Mouse (Mus musculus) T-helper 2 cell (primary cell): Measurements from ENCODE around the gene Mast2.

Experiments used
- in situ Hi-C: fragments of 300-600 bp; cut with MboI, MseI; formaldehyde crosslinking; loops from one replicate; pipeline ENCODE4 v1.15.1; 2025; ENCODE audit warnings: high pct_unique_total_duplicates

Gene Mast2

GRCm38 (mm10) chr4:116464126-116464981 is at the start of gene Mast2:
Mast2 (minus strand) TSS chr4:116464183.
- in situ Hi-C loops, result no loop called here

DNA sequence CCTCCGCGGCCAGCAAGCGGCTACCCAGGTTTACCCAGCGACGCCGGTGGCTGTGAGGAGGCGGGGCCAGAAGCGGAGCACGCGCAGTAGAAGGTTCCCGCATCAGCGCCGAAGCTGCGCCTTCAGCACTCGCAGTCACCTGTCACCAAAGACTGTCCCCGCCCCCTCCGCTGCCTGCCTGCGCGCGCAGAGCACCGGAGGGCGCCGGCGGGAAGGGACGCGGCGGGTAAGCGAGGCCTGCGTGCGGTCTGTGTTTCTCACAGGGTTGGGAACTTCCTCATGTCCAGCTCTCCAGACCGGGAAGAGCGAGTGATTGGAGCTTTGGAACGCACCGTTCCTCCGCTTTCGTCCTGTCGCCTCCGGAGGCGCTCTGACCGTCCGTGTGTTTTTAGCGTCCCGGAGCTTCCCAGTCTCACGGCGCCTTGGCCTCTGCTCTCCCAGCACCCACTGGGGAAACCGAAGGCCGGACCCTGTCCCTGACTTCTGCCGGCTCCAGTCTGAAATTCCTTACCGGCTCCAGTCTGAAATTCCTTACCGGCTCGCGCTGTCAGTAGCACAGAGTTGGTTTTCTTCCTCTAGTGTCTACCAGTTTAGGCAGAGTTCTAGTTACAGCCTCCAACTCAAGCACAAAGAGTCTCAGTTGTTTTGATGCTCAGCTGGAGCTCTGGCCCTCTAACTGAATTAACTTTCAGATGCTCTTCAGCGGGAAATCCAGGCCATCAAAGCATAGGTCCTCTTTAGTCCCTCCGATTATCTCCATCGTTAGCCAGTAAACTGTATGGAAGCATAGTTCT is 43.6 kb upstream of the Mast2 start, which contains the start of gene Ipp:
Gene Ipp (plus strand): TSS at position 125 of the 794 bp plus-strand sequence.
- in situ Hi-C loops, result no loop called here

- in situ Hi-C loops, result no loop called here
Measured at GRCm38 (mm10) chr4:116506886-116507424, 43.0 kb upstream of the Mast2 start.

DNA sequence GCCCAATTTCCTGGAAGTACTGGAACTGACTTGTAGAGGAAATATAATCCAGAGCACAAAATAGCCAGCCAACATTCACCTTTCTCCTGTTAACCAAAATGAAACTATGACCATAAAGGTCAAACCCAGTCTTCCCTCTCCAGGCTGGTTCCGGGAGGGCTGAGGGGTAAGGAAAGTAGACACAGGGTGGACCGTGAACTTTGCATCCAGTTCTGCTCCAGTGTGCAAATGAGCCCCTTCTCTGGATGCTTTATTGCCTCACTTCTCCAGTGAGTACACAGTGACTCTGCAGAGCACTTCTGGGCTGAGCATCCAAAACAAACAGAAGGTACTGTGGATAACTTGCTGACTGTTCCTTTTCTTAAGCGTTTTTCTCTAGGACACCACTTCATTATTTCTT is 36.0 kb upstream of the Mast2 start:
- in situ Hi-C loops, result no loop called here

GRCm38 (mm10) chr4:116493646-116494045 is 29.7 kb upstream of the Mast2 start:
- in situ Hi-C loops, result no loop called here

DNA sequence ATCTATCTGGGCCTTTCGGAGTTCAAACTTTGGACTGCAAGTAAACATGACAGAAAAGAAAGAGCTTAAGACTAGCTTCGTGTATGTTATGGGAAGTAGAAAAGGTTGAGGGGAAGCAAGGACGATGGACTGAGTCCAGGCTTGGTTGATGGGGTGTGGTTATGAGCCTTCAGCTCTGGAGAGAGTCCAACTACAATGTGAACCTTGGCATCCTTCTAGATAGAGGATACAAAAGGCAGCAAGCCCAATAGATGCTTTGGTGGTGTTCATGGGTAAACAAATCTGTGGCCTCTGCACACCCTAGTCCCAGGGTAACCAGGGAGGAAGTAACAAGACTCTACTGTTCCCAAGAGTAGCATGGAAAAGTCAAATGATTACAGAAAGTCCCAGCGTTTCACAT is 28.5 kb upstream of the Mast2 start:
- in situ Hi-C loops, result no loop called here

GRCm38 (mm10) chr4:116491886-116492285 is 27.9 kb upstream of the Mast2 start:
- in situ Hi-C loops, result no loop called here

- in situ Hi-C loops, result no loop called here
Measured at GRCm38 (mm10) chr4:116491119-116491536, 27.1 kb upstream of the Mast2 start.

- in situ Hi-C loops, result no loop called here
Measured at GRCm38 (mm10) chr4:116483476-116483875, 19.5 kb upstream of the Mast2 start.

DNA sequence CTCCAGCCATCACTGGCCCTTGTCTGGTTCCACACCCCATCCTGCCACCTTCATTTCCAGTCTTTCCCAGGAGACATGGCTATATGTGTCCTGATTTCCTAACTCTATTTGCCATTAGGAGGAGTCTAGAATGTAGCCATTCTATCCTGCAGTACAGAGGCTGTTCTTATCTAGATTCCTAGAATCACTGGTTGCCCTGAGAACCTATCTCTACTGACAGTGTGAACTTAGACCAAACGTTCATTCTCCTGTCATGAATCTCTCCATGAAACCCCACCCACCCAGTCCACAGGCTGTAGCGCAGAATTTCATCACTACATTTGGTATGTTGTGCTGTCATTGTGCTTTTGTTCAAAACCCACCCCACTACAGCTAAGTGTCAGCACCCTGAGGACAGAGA is 17.3 kb upstream of the Mast2 start:
- in situ Hi-C loops, result no loop called here

GRCm38 (mm10) chr4:116463231-116464125 is 505 bp downstream of the Mast2 start:
- in situ Hi-C loops, result no loop called here

DNA sequence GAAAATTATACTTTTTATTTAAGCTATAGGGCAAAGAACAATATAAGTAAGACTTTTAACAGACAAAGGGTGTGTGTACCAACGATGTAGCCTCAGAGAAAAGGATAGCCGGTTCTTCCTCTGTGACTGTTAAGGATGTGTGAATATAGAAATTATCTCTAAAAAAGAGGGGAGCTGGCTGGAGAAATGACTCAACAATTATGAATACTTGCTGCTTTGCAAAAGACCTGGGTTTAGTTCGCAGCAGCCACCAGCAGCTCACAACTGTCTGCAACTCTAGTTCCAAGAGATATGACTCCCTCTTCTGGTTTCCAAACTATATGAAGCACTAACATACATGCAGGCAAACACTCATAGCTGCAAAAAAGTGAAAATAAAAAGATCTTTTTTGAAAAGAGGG is 2.0 kb downstream of the Mast2 start:
- in situ Hi-C loops, result no loop called here

GRCm38 (mm10) chr4:116451553-116451952 is 12.4 kb downstream of the Mast2 start:
- in situ Hi-C loops, result no loop called here

GRCm38 (mm10) chr4:116449951-116450350 is 14.0 kb downstream of the Mast2 start:
- in situ Hi-C loops, result no loop called here

DNA sequence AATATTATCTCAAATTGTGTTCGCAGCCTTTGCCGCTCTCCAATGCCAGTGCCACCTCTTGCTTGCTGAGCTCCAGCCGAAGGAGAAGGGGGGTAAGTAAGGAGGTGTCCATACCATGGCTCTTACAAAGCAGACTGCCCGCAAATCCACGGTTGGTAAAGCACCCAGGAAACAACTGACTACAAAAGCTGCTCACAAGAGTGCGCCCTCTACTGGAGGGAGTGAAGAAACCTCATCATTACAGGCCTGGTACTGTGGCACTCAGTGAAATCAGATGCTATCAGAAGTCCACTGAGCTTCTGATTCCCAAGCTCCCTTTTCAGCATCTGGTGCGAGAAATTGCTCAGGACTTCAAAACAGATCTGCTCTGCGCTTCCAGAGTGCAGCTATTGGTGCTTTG is 15.3 kb downstream of the Mast2 start:
- in situ Hi-C loops, result no loop called here

DNA sequence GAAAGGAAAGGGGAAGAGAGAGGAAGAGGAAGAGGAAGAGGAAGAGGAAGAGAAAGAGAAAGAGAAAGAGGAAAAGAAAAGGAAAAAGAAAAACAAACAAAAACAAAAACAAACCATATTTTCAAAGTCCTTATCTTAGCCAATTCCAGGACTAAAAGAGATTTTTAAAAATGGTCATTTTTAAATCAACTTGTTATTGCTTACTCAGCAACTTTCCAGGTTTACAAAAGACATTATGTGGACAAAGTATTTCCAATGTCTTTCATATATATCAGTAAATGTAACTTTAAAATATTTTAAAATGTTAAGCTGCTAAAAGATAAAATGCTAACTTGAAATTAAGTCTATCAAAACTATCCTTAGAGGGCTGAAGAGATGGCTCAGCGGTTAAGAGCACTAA is 24.6 kb downstream of the Mast2 start:
- in situ Hi-C loops, result no loop called here

GRCm38 (mm10) chr4:116438561-116438960 is 25.4 kb downstream of the Mast2 start:
- in situ Hi-C loops, result no loop called here

- in situ Hi-C loops, result no loop called here
Measured at GRCm38 (mm10) chr4:116435626-116436025, 28.4 kb downstream of the Mast2 start.

DNA sequence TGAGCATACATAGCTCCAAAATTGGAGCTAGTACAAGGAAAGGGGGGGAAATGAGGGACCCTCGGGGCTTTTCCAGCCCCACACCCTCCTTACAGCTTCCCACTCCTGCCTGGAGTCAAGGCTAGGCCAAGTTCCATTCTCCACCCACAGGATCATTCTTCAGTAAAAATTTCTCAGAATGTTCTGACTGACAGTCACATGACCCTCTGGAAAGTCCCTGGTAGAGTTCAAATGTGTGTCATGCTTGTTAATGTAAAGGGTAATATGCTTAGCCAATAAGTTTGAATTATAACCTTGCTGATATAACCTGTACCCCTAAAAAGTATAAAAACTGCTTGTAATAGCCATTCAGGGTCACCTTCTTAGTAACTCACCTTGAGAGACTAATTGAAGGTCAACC is 41.8 kb downstream of the Mast2 start:
- in situ Hi-C loops, result no loop called here

- in situ Hi-C loops, result no loop called here
Measured at GRCm38 (mm10) chr4:116421170-116421569, 42.8 kb downstream of the Mast2 start.

DNA sequence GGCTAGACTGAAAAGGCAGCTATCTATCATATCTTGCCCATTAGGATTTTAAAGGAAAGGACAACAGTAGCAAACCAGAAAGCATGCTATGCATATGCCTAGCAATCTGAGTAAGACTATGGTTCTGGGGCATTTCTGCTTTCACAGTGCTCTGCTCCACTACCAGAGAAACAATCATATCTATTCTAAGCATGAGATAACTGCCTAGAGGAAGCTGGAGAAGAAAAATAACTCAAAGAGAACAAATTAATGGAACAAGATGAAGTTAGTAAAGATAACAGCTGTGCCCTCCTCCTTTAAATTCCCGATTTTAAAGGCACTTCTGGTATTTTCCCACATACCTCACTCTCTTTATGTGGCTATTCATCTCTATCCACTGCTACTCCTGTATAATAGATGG is 51.0 kb downstream of the Mast2 start:
- in situ Hi-C loops, result no loop called here
